Mouse (Mus musculus): Measurements from ENCODE around the gene Zcchc2.

DNA sequence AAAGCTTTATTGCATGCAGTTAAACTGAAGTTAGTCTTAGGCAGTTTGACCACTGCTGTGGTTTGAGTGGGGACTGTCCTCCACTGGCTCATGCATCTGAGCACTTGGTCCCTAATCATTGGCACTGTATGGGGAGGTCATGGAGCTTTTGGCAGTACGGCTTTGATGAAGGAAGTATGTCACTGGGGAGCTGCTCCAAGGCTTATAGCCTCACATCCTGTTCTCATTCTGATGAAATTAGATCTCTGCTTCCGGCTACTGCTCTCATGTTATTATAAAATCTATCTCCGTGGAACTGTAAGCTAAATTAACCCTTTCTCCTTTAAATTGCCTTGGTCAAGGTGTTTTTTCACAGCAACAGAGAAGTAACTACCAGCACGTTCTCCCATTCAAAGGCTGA is 25.7 kb upstream of the Zcchc2 start:
- TF ChIP-seq GATA1 (IDR thresholded peaks at IDR 0.05; ENCODE audit: low read length): no peak
- TF ChIP-seq TAL1 (IDR thresholded peaks at IDR 0.05; ENCODE audit: low read length): no peak

Measured in erythroblast, embryonic 14.5 days (primary cell).